Mouse (Mus musculus): Measurements from ENCODE around the gene Dnmt3c. TPM values are rescaled to one million over a fixed set of nuclear protein-coding genes. Genes with fewer than 3 reads are reported as not detected.

The Dnmt3c gene
- polyA plus RNA-seq, 1 experiment from 2014 or later = not detected

- H3K4me1 ChIP-seq = peaks cover 6% of the 10 kb centered on the region; the same call in 1 of the 2 replicates
- 93% methylated on average over 4 of the region's 4 CpGs for WGBS
- no peak overlapping the region for H3K4me2 ChIP-seq (replicated peaks)
- H3K27ac ChIP-seq = no peak overlapping the region
- no peak for ATAC-seq (ENCODE audit: insufficient number of reproducible peaks, insufficient read depth, low FRiP score, low TSS enrichment)
- peaks cover 33% of the 10 kb centered on the region for H3K36me3 ChIP-seq
- no peaks in the 10 kb centered on the region for H3K9me3 ChIP-seq
- no peaks in the 10 kb centered on the region for H3K27me3 ChIP-seq
- no peak overlapping the region for H3K9ac ChIP-seq
- no peak overlapping the region for H3K4me3 ChIP-seq
These were observed 79.0 kb downstream of the Dnmt3c start for GRCm38 (mm10) chr2:153775472-153775871.

DNA sequence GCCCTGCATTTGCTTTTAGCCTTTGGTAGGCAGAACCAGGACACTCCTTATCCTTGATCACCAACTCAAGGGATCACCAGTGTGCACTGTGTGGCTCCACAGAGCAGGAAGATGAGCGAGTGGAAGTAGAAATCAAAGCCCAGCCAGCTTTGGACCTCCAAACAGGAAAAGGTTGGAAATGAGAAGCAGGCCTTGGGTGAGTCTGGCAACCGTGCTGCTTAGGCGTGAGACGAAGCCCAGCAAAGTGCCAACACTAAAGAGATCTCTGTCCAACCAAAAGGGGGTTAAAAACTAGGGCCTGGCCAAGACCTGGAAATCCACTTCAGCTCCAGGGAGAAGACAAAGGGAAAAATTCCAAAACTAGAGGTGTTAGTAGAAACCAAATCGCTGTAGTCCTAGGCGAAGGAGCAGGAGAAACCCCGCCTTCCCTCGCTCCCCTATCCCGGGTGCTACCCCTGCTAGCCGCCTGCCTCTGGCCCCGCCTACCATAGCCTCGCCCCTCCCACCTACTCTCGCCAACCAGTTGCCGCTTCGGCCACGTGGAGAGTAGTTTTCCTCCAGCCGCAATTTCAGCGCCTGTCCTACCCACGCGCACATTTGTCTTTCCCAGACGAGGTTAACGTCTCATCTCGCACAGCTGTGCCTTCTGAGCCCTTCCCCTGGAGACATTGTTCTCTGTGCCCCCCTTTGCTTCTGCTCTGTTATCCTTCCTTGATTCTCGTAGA is 82.3 kb downstream of the Dnmt3c start:
- H3K4me1 ChIP-seq = peaks cover 6% of the 10 kb centered on the region; the same call in 1 of the 2 replicates
- H3K27ac ChIP-seq = no peak overlapping the region
- no peaks in the 10 kb centered on the region for H3K9me3 ChIP-seq
- peak overlapping the region; percentile 28 for H3K4me3 ChIP-seq
- H3K36me3 ChIP-seq = 0 out of 2 replicates have a peak, but pooled peaks cover 6% of the 10 kb centered on the region
- H3K27me3 ChIP-seq = no peaks in the 10 kb centered on the region
- peak overlapping the region; percentile 41; the same call in 1 of the 2 replicates for H3K9ac ChIP-seq
- ATAC-seq (ENCODE audit: insufficient number of reproducible peaks, insufficient read depth, low FRiP score, low TSS enrichment) = peak; percentile 83; the same call in 1 of the 2 replicates
- WGBS = 11% methylated on average over 24 of the region's 24 CpGs
- peak overlapping the region; percentile 65 for H3K4me2 ChIP-seq (replicated peaks)

Other genes with a start within 250 kb of the Dnmt3c start
- not detected in 2 replicates for gene 4930404H24Rik, start 203.9 kb upstream of the Dnmt3c start, polyA plus RNA-seq (2016; fragmentation: Nextera tagmentation; extraction: Ambion mirVana)
- gene Nol4l, start 166.7 kb upstream of the Dnmt3c start, polyA plus RNA-seq (2016; fragmentation: Nextera tagmentation; extraction: Ambion mirVana) = 19.4 and 22.3 TPM in 2 replicates
- gene Commd7, start 63.9 kb upstream of the Dnmt3c start, polyA plus RNA-seq (2016; fragmentation: Nextera tagmentation; extraction: Ambion mirVana) = 71.3 and 73.0 TPM in 2 replicates
- 15.0 and 15.1 TPM in 2 replicates for gene Dnmt3b, start 47.2 kb upstream of the Dnmt3c start, polyA plus RNA-seq (2016; fragmentation: Nextera tagmentation; extraction: Ambion mirVana)
- 246 and 284 TPM in 2 replicates for gene Mapre1, start 44.6 kb downstream of the Dnmt3c start, polyA plus RNA-seq (2016; fragmentation: Nextera tagmentation; extraction: Ambion mirVana)
- 0.04 and 0.09 TPM in 2 replicates for gene Efcab8, start 83.3 kb downstream of the Dnmt3c start, polyA plus RNA-seq (2016; fragmentation: Nextera tagmentation; extraction: Ambion mirVana)
- gene Sun5, start 174.4 kb downstream of the Dnmt3c start, polyA plus RNA-seq (2016; fragmentation: Nextera tagmentation; extraction: Ambion mirVana) = not detected in 2 replicates
- not detected in 2 replicates for gene Bpifb2, start 178.4 kb downstream of the Dnmt3c start, polyA plus RNA-seq (2016; fragmentation: Nextera tagmentation; extraction: Ambion mirVana)
- not detected in 2 replicates for gene Bpifb6, start 203.7 kb downstream of the Dnmt3c start, polyA plus RNA-seq (2016; fragmentation: Nextera tagmentation; extraction: Ambion mirVana)
- gene Bpifb3, start 221.6 kb downstream of the Dnmt3c start, polyA plus RNA-seq (2016; fragmentation: Nextera tagmentation; extraction: Ambion mirVana) = not detected in 2 replicates
- not detected in 2 replicates for gene Bpifb4, start 241.6 kb downstream of the Dnmt3c start, polyA plus RNA-seq (2016; fragmentation: Nextera tagmentation; extraction: Ambion mirVana)